Mouse (Mus musculus): Measurements from ENCODE around the gene Ski.

- TF ChIP-seq CTCF (IDR thresholded peaks at IDR 0.05) = no peak
- no peak for TF ChIP-seq EP300 (IDR thresholded peaks at IDR 0.05)
These were observed 71.1 kb downstream of the Ski start for GRCm38 (mm10) chr4:155151221-155151788.
